Mouse (Mus musculus) cortical plate, adult 2 months (tissue): Measurements from ENCODE around the gene Parl. TPM values are rescaled to one million over a fixed set of nuclear protein-coding genes. Genes with fewer than 3 reads are reported as not detected.

Experiments
- H3K27ac ChIP-seq: fragments of 200-500 bp; 2 replicates; pipeline ENCODE4 v1.5.1; 2012; ENCODE audit warnings: low read length, control low read depth, inconsistent platforms; ENCODE audit not compliant: insufficient read depth
- H3K4me1 ChIP-seq: fragments of 200-500 bp; 2 replicates; pipeline ENCODE4 v1.6.1; 2011; ENCODE audit warnings: low read length; ENCODE audit not compliant: control insufficient read depth, insufficient read depth
- H3K4me3 ChIP-seq: fragments of 200-500 bp; 2 replicates; pipeline ENCODE4 v1.5.1; 2011; ENCODE audit warnings: mild to moderate bottlenecking, low read length, control low read depth; ENCODE audit not compliant: insufficient read depth
- CTCF ChIP-seq: fragments of 200-500 bp; IDR thresholded peaks from 2 replicates; pipeline ENCODE4 v1.5.1; 2011; ENCODE audit warnings: mild to moderate bottlenecking, control low read depth, low read length; ENCODE audit not compliant: insufficient read depth; ENCODE audit errors: extremely low read depth
- POLR2A ChIP-seq: fragments of 200-500 bp; IDR thresholded peaks from 2 replicates; pipeline ENCODE4 v1.6.1; 2011; ENCODE audit warnings: mild to moderate bottlenecking, low read length, control low read depth; ENCODE audit not compliant: insufficient read depth; ENCODE audit errors: extremely low read depth
- polyA plus RNA-seq: library from polyadenylated mRNA; depleted of rRNA; stranded (reverse); fragments of >200 nt; gene quantifications from 2 replicates; pipeline ENCODE4 v1.2.3, GENCODE M21; 2012; rRNA removed

Gene Parl
- polyA plus RNA-seq, result 45.4 and 51.5 TPM in 2 replicates

DNA sequence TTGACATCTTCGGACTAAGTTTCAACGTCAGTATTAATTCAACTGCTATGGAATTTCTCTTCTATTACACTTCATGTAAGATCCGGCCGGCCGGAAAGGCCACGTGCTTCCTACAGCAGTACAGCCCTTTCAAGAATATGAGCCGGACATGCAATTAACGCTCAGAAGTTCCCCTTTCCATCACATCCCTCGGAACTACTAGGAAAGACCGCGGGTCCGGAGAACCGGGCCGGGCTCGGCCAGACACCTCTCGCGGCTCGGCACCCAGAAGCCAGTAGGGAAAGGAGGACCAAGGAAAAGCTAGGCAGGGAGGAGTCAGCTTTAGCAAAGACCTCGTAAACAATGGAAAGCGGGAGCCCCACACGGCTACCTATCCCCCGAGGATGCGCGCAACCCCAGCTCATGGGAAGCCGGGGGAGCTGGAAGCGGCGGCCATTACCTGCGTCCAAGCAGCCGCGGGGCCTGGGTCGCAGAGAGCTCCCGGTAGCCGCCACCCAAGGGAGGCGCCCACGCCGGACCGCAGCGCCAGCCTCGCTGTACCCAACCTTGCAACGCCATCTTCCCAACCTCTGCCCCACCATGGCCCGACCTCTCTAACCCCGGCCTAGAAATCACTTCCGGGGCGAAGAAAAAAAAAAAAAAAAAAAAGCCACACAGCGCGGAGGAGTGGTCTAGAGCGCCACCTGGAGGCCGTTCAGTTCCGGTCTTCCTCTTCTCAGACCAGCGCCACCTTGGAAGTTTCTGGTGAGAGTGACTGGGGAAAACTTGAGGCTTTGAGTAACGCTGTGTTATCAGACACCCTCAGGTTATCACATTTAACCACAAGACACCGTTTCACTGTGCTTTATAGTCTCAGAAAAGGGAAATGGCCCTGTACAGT lies at the start of gene Parl:
Parl (minus strand) TSS at position 618 of the 880 bp plus-strand sequence.
- TF ChIP-seq POLR2A (peak; percentile 55; the same call in 1 of the 2 replicates), CTCF (peak; percentile 88)
- Histone ChIP-seq H3K27ac (peak within 1 kb of the TSS; percentile 13; the same call in 1 of the 2 replicates), H3K4me1 (peaks cover 3% of the 10 kb centered on the region; the same call in 1 of the 2 replicates), H3K4me3 (peak within 1 kb of the TSS; percentile 98)

DNA sequence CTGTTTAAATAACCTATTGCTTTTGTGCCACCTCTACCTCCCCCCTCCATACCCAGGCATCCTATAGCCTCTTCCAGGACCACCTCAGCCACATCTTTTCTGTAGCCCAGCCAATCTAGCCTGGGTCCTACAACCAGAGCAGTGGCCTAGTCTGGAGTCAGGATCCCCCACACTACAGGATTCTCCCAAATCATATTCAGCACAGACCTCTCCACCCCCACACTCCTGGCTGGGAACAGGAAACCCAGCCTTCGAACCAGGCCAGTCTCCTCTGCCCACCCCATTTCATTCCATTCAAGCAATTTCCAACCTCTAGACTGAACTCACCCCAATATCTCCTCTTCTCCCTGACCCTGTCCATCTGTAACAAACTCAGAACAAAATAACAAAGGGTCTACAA lies 43.3 kb upstream of the Parl start:
- TF ChIP-seq CTCF, result no peak
- H3K4me3 ChIP-seq, result no peak overlapping the region
- H3K27ac ChIP-seq, result no peak overlapping the region

GRCm38 (mm10) chr16:20338616-20339015 lies 36.4 kb upstream of the Parl start:
- TF ChIP-seq CTCF (no peak), POLR2A (no peak)
- no peak overlapping the region for H3K4me3 ChIP-seq
- no peaks in the 10 kb centered on the region for H3K4me1 ChIP-seq
- no peak overlapping the region for H3K27ac ChIP-seq

More for the DNA sequence above, 43.3 kb upstream of the Parl start:
- H3K4me1 ChIP-seq, result peaks cover 1% of the 10 kb centered on the region; the same call in 1 of the 2 replicates

DNA sequence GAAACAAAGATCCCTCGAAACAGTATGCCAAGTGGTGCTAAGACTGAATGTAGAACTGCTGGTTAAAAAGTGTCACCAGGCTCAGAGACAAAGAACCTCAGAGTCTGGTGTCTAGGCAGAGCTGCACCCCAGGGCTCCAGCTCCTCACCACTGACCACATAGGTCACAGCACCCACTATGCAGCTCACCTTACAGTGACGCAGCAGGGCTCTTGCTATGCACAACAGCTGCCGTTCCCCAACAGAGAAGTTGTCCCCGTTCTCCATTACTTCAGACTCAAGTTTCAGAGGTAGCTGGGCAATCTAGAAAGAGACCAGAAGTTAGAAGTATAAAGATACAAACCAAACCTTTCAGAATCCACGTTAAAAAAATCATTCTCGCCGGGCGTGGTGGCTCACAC lies 32.7 kb upstream of the Parl start:
- no peaks in the 10 kb centered on the region for H3K4me1 ChIP-seq
- TF ChIP-seq POLR2A, result no peak
- TF ChIP-seq CTCF, result no peak
- no peak overlapping the region for H3K4me3 ChIP-seq
- no peak overlapping the region for H3K27ac ChIP-seq

DNA sequence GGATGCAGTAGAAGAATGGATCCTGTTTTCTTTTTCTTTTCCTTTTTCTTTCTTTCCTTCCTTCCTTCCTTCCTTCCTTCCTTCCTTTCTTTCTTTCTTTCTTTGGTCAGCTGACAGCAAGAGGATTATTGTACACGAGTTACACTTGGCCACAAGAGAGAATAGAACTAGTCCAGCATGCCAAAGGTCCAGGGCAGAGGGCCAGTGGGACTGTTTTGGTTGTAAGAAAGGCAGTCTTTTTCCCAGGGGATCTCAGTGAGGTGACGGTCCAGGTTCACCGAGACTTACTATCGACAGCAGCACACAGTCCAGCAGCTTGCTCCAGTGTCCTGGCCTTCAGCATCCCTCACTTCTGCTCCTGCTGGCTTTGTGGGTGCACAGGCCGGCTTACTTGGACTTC lies 26.1 kb upstream of the Parl start:
- Histone ChIP-seq H3K4me1 (no peaks in the 10 kb centered on the region), H3K4me3 (no peak overlapping the region), H3K27ac (no peak overlapping the region)
- no peak for TF ChIP-seq POLR2A
- no peak for TF ChIP-seq CTCF

DNA sequence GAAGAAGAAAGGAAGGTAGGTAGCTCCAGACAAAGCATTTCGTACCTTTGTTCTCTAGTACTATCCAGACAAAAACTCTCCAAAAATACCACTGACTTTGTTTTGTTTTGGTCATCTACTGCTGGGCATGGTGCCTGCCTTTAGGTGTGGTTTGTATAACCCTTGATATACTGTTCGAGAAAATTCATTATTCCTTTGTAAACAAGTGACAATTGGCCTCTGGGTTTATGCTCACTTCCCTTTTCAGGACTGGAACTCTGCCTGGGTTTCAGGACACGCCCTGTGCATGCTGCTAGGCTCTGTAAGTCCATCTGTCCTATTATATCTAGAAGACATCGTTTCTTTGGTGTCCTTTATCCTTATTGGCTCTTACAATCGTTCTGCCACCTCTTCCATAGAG lies 23.1 kb upstream of the Parl start, which contains the start of gene Cyp2ab1:
Cyp2ab1 (minus strand) TSS at position 119 of the 400 bp plus-strand sequence.
- Histone ChIP-seq H3K4me3 (no peak within 1 kb of the TSS), H3K27ac (no peak within 1 kb of the TSS), H3K4me1 (no peaks in the 10 kb centered on the region)
- no peak for TF ChIP-seq POLR2A
- TF ChIP-seq CTCF, result no peak

GRCm38 (mm10) chr16:20323907-20324306 lies 21.7 kb upstream of the Parl start:
- TF ChIP-seq CTCF, result no peak
- TF ChIP-seq POLR2A, result no peak
- Histone ChIP-seq H3K27ac (no peak overlapping the region), H3K4me1 (no peaks in the 10 kb centered on the region), H3K4me3 (no peak overlapping the region)

- TF ChIP-seq CTCF (no peak), POLR2A (no peak)
- no peaks in the 10 kb centered on the region for H3K4me1 ChIP-seq
- no peak overlapping the region for H3K27ac ChIP-seq
Observed at GRCm38 (mm10) chr16:20322274-20322673, 20.1 kb upstream of the Parl start.

DNA sequence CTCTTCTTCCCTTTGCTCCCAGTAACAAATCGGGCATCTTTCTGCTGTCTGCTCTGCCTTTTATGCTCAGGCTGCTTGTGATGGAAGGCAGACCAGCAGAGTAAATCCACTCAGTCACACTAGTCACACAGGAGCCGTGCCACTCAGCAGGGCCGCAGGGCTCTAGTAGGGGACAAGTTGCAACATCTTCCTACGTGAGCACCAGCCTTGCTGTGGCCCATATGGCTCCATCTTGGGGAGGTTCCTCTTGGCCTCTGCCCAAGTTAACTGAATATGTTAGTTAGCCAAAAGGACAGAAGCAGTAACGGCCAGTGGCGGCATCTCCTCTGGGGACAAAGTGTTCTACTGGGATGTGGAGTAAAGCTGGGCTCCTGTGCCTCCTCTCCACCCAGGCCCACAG lies 14.6 kb upstream of the Parl start:
- H3K4me1 ChIP-seq, result no peaks in the 10 kb centered on the region
- H3K27ac ChIP-seq, result no peak overlapping the region
- no peak for TF ChIP-seq CTCF
- TF ChIP-seq POLR2A, result no peak
- no peak overlapping the region for H3K4me3 ChIP-seq

More at GRCm38 (mm10) chr16:20322274-20322673, 20.1 kb upstream of the Parl start:
- no peak overlapping the region for H3K4me3 ChIP-seq

GRCm38 (mm10) chr16:20315266-20315665 lies 13.1 kb upstream of the Parl start:
- no peaks in the 10 kb centered on the region for H3K4me1 ChIP-seq
- H3K4me3 ChIP-seq, result no peak overlapping the region
- TF ChIP-seq CTCF (no peak), POLR2A (no peak)
- H3K27ac ChIP-seq, result no peak overlapping the region
